Mouse (Mus musculus): ENCODE results near the gene Ormdl3. TPM values are rescaled to one million over a fixed set of nuclear protein-coding genes. Genes with fewer than 3 reads are reported as not detected.

The Ormdl3 gene
- polyA plus RNA-seq, 1 experiment = 54.6 TPM

DNA sequence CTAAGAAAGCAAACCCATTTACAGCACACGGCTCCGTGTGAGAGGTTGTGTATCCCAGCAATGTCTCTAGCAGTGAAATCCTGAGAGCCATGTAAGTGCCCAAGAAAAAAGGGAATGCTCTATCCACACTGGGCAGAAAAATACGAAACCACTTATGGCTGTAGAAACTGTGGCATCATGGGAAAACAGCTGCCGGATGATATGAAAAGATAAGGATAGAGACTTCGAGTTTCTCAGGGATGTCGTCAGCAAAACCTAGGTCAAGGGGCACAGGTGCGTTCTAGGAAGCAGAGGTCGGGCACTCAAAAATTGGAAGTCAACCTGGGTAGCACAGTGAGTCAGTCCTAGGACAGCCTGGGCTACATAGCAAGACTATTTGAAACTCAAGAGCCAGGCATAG lies 2.1 kb upstream of the Ormdl3 start:
- no peak for DNase-seq (ENCODE audit: extremely low spot score in 1 of 2, low spot score in 1 of 2)

DNA sequence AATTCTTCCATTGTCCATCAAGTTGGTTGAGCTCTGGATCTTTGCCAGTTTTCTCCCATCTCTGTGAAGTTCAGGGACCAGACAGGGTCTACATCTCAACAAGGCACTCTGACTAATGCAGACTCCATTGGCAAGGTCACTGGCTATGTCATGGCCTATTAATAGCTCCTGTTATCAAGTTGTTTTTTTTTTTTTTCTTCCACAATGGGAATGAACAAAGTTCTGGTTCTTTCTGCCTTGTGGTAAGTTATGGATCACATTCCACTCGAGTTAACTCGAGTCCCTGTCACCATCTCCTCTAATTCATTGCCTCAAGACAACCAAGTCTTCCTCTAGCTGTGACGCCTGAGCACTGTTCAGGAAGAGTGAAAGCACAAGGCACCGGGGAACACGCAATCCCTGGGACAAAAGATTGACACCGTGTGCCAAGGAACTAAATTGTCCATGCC lies 1.7 kb upstream of the Ormdl3 start:
- DNase-seq (ENCODE audit: extremely low spot score in 1 of 2, low spot score in 1 of 2) = no peak

DNA sequence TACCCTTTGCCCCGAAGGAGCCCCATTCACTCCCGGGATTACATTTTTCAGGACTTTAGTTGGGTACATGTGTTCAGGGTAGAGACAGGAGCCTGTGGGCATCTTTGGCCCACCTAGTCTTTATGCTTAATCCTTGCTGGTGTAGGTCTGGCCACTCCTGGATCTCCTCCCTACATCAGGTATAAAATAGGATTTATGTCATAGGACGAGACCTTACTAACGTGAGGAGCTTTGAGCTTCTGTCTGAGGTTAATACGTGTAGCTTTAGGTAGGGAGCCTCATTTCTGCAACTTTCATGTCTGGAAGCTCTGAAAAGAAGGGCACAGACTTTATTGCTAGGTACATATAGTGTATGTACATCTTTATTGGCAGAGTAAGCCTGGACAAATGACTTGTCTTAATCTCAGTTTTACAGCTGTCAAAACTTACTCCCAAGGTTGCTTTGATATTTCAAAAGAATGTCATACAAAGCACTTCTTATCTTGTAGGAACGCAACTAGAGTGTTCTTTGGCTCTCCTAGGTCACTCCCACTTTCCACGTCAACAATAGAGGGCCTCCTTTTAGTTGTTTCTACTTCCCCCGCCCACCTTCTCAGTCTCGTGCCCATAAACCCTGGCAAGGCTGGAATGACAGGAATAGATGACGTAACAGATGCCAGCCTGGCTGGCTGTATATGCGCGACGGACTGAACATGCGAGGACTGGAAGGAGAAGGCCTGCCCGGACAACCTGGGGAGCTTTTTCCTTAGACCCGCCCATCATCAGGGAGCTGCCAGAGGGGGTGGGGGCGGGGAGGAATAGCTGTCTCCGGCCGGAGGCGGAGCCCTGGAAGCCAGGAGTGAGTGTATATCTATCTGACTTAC lies 747 bp upstream of the Ormdl3 start:
- DNase-seq (ENCODE audit: extremely low spot score in 1 of 2, low spot score in 1 of 2) = peak; percentile 22 to 53

DNA sequence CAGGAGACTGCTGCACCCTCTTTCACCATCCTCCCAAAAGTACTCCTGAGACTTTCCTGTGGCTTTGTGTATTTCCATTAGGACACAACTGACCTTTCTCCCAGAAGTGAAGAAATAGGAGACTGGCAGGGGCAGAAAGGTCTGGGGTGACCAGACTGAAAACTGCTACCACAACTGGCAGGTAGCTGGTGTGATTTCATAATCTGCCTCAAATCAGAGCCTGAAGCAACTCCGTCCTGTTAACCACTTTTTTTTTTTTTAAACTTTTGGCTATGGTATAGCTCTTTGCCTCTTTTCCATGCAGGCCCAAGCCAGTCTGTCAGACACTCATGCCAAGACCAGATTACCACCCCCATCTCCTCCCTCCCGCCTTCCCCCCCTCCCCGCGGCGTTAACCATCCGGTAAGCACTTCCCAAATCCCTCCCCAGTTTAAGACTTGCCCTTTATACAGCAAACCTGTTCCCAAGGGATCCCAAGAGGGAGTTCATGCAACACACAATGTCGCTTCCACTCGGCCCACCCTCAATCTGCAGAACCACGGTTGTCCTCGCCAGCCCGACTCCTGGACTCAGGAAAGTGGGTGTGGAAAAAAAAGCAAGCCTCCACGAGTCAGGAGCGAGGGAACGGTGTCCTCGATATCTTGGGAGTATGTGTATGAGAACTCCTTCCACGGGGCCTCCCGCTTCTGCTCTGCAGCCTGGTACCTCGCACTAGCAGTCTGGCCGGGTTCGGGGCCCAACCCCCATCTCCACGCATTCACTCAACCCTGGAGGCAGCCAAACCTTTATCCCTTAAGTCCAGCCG lies 879 bp downstream of the Ormdl3 start:
- peak in 1 of 2 experiments; percentile 41 for DNase-seq (ENCODE audit: extremely low spot score in 1 of 2, low spot score in 1 of 2)

DNA sequence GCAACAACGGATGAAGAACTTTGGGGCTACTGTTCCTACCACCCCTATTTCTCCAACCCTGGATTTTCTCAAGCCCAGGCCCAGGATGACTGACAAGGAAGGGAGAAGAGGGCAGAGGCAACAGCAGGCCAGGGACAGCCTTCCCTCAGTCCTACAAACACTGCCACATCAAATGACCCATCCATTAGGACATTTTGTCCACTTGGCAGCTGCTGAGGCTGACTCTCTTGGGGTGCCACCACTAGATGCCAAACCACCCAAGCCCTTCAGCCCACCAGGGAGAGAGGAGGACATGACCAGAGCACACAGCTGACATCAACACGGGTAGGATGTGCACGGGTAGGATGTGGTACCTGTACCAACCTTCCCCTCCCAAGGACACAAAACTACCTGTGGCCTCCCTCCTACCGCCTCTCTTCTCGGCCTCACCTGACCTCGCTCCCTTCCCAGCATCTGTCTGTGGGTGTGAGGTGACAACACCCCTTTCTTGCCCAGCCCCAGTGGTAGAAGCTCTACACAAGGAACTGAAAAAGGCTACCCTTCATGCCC lies 2.5 kb downstream of the Ormdl3 start:
- DNase-seq (ENCODE audit: extremely low spot score in 1 of 2, low spot score in 1 of 2) = no peak

DNA sequence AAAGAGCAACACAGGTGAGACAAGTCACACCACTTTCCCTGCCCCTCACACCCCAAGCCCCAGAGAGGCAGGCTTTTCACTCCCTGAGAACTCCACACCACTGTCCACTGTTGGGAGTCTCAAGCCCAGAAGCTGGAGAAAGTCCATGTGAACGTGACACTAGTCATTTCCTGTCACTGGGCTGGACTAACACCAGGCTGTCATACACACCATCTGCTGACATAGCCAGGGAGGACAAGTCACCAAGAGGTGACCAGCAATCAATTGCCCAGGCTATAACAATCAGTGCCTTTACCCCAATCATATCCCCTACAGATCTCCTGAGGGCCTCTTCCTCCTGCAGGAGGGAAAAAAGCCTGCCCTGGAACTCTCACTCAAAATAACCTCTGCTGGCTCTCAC lies 3.0 kb downstream of the Ormdl3 start:
- no peak for DNase-seq (ENCODE audit: extremely low spot score in 1 of 2, low spot score in 1 of 2)

DNA sequence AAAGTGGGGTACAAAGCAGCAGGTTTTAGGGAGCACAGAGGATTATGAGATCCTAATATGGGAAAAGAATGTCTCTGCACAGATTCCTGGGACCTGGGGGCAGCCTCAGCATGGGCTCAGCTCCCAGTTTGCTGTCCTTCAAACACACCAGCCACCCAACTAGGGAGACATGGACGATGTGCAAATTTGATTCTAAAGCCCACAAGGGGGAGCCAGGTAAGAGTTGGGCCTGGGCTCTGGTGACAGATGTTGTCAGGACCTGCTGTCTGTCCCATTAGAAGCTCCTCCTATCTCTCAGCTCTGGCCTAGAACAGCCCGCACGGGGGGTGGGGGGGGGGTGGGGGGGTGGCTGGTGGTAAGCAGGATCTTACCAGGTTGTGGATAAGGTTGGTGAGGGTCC lies 3.6 kb downstream of the Ormdl3 start:
- no peak for DNase-seq (ENCODE audit: extremely low spot score in 1 of 2, low spot score in 1 of 2)

DNA sequence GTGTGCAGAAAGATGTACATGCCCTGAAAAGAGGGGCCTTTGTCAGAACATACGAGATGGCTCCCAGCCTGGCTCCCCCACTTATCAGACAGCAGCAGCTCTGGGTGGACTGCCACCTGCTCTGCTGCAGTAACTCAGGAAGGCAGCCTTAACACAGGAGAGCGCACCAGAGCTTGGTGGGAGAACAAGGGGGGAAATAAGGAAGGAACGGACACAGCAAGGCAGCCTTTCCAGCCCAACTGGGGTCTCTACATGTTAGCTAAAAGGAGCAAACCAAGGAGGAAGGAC lies 4.0 kb downstream of the Ormdl3 start:
- DNase-seq (ENCODE audit: extremely low spot score in 1 of 2, low spot score in 1 of 2) = no peak

DNA sequence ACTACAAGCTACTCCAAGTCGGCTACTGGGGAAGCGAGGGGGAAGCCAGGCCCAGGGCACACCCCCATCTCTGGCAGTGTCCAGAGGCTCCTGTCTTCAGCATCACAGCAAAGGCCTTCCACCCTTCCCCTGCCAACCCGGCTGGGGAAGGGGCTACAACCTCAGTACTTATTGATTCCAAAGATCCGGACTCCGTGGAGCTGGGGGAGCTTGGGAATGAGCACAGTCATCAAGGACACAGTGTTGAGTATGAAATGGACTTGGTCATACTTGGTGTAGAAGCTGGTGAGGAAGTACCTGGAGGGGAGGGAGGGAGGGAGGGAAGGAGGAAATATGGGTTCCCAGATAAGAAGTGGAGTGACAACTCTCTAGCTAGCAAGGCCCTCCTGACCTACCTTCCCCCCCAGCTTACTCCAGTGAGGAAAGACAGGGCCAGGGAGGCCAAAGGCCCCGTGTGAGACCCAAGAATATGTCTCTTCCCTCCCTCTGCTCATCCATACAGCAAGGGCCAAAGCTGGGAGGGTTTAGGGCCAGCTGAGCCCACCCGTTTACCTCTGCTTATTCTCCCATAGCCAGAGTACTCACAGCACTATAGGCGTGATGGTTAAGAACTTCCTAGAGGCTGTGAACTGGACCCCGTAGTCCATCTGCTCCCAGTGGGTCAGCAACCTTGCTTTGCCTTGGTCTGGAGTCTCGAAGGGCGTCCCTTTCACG lies 4.5 kb downstream of the Ormdl3 start:
- no peak for DNase-seq (ENCODE audit: extremely low spot score in 1 of 2, low spot score in 1 of 2)

DNA sequence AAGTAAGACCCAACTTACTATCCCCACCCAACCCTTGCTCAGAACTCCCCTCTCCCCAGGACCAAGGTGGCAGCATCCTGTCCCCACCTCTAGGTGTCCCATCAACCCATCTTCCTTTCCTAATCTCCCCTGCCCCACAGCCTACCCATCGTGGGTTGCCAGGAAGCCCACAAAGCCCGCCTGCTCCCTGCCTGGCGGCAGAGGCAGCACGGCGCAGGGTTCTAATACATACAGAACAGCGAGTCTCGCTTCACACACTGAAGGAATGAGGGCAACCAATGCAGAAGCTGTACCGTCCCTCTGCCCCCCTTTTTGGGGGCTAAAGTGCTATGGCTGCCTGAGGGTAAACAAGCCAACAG lies 5.2 kb downstream of the Ormdl3 start:
- no peak for DNase-seq (ENCODE audit: extremely low spot score in 1 of 2, low spot score in 1 of 2)

DNA sequence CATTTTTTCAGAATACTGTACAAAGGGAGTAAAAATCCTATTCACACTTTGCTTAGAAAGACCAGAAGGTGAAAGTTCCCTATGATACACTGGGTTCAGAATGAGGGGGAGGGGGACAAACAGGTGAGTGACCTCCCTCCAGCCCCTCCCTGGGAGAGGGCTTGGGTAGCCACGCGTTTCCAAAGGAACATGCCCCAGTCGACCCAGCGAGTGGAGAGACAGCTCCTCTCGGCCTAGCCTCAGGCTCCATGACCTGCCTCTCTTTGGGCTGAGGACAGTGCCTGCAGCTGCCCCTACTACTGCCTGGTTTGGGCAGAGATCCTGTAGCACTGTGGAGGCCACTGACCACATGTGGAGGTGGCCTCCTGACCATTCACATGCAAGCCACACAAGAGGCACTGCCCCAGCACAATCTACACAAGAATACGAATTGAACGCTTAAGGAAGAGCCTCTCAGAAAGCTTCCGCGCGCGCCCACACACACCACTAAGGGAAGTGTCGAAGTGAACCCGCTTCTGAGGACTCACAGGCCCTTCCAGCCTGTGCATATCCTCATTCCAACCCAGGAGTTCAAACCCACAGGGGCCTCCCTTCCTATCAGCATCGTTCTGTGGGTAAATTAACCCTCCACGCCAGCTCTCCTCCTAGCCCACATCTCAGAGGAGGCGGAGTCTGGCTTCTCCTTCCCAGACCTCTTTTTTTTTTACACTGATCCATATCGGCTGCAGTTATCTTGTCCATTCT lies 5.7 kb downstream of the Ormdl3 start:
- DNase-seq (ENCODE audit: extremely low spot score in 1 of 2, low spot score in 1 of 2) = no peak

DNA sequence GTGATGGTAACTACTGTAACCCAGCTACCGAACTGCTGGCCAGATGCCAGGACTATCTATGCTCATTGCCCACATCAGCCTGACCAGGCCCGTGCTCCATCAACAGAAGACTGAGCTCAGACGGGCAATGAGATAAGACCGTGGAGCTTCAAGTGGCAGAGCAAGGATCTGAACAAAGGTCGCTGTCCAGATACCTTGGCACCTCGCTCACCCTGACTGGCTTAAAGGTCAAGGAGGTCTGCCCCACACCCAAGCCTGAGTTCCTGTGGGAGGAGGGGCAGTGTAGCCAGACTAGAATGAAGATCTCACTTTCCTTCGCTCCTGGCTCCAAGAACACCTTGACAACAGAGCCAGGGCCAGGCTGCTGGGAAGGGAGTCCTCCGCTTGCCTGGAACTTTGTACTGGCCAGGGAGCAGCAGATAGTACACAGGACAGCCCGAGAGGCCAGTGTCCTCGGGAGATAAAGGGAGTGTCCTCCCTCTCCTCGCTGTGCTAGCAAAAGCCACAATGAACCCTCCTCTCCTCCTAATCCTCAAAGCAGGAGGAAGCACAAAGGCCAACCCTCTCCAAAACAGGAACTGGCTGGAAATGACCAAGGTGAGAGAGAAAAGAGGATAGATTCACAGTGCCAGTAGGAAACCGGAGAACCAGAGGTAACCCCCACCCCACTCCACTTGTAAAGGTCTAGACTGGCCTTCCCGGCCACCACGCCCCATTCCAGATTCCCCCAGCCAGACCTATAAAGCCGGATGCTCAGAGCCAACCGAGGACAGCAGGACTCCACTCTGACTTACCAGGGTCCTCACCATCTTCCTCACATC lies 6.7 kb downstream of the Ormdl3 start:
- DNase-seq (ENCODE audit: extremely low spot score in 1 of 2, low spot score in 1 of 2) = no peak

DNA sequence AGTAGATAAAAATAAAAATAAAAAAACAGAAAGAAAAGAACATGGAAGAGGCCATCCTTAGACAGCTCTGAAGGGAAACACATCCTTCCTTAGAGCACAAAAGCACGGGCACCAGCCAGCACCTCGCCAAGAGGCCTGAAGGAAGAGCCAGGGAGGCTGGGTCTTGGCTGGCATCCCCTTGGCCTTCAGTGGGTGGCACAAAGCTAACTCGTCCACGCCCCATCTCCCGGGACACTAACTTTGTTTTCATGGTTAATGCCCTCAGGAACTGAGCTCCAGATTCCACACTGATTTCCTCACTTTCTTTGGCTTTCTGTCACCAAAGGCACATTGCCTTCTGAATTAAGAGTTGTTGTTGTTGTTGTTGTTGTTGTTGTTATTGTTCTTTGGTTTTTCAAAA lies 9.4 kb downstream of the Ormdl3 start:
- DNase-seq (ENCODE audit: extremely low spot score in 1 of 2, low spot score in 1 of 2) = no peak

DNA sequence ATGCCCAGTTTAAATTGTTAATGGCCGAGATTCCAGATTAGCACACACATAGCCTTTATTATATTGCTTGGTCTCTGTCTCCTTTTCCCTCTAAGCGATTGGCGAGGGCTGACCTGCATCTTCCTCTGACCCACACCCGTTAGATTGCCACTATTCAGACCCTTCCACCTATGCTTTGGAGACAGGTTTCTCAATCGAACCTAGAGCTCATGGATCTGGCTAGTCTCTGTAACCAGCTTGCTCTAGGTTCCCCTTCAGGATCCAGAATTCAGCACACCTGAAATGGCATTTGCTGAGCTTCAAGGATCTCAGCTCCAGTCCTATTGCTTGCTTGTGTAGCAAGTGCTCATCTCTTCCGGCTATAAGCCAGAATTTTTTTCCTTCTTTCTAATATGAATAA lies 17.7 kb downstream of the Ormdl3 start:
- DNase-seq (ENCODE audit: extremely low spot score in 1 of 2, low spot score in 1 of 2) = no peak

DNA sequence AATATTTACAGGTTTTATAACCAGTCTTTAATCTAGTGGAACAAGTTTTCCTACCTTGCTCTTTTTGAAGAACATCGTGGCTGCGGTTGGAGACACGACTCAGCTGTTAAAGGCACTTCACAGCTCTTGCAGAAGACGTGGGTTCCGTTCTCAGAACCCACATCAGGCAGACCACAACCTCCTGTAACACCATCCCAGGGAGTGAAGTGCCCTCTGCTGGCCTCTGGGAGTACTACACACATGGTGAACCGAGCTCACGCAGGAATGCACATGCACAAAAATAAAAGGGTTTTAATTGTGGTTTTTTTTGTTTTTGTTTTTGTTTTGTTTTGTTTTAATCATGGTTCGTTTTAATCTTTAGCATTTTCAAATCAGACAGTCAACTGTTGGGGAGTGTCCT lies 18.8 kb downstream of the Ormdl3 start:
- no peak for DNase-seq (ENCODE audit: extremely low spot score in 1 of 2, low spot score in 1 of 2)

DNA sequence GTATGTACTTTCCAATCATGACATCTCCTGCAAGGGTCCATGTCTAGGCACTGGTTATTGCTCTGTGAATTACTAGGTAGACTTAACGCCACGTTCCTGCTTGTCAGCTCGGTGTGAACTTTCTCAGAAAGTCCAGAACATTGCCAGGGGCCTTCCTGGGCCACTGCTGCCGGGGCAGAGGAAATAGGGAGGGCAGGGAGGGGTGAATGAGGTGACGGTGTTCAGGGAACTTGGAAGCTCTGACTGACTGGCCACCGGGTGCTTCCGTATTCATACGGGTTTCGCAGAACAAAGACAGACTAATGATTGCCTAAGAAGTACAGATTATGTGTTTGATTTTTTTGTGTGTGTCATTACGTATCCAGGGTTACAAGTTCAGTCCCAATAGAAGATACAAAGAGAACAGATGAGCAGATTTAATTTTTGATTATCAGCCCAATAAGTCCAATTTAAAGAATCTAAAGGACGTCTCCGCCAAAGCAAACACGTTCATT lies 23.2 kb downstream of the Ormdl3 start:
- DNase-seq (ENCODE audit: extremely low spot score in 1 of 2, low spot score in 1 of 2) = no peak

DNA sequence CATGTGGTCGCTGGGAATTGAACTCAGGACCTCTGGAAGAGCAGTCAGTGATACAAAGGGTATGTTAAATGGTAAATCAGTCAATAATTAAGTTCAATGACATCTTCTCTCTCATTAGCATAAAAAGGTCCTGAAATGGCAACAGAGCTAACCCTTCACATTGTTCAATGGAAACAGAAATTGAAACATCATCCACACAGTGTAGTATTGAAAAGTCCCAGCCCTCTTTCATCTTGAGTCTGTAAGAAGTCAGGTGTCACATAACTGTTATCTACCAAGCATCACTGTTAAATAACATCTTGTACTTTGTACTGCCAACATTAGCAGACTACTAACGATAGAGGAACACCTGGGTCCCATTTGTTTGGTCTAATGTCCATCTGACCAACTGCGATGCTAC lies 24.1 kb downstream of the Ormdl3 start:
- no peak for DNase-seq (ENCODE audit: extremely low spot score in 1 of 2, low spot score in 1 of 2)

DNA sequence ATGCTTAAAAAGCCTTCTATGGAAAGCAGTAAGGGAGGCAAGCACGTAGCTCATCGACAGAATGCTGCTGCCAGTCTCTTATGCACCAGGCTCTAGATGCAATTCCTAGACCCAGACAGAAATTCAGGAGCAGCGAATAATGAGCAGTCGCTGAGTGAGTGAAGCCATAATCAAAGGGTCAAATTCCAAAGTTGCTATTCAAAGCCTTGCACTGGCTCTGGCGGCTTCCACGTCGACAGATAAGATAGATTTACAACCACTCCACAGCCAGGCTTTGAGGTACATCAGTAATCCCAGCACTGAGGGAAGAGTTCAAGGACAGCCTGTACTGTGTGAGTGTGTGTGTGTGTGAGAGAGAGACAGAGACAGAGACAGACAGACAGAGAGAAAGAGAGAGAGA lies 26.2 kb downstream of the Ormdl3 start:
- DNase-seq (ENCODE audit: extremely low spot score in 1 of 2, low spot score in 1 of 2) = no peak

DNA sequence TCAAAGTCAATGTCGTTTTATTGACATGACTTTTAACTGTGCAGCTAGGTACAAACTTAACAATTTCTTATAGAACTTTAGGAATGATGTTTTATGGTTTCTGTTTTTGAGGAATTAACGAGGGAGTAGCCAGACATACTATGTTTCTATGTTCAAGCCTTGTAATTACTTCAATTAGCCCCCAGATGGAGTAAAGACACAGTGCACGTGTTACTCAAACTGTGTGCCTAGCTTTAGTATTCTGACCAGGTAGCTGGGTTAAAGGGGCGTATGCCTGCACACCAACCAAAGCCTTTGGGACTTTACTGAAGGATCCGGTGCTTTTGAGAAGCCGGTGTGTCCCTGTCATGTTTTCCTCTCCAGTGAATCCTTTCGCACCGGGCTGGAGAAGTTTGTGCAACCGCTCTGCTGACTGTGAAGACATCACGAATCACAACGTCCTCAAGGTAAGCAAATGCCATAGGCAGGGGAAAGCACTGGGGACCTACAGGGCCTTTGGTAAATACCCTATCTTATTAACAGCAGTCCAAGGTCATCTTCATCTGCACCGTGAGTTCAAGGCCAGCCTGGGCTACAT lies 32.0 kb downstream of the Ormdl3 start:
- no peak for DNase-seq (ENCODE audit: extremely low spot score in 1 of 2, low spot score in 1 of 2)

All from frontal cortex, adult 2 months (tissue).